Comparison of ENCODE assay signal across 8 mouse cellular contexts in genomic region chr7:90129732-90130392, GRCm38 (mm10). TPM values are rescaled to one million over a fixed set of nuclear protein-coding genes. Genes with fewer than 3 reads are reported as not detected.
DNase-seq lines count a peak whose midpoint lies in the region; ATAC-seq and TF ChIP-seq lines count a peak whose summit lies in the region.

Gene Picalm, plus strand, starts transcription at chr7:90130213.

- intact Hi-C loops in gastrocnemius, adult 2 months (cut with DNase I): loop anchor here (1.0 to 5.0 kb wide), 2 partner anchors 73 to 100 kb away; no protein-coding TSS in a partner anchor
- intact Hi-C loops in left cerebral cortex, adult 2 months (cut with DNase I): loop anchor here (1.0 to 5.0 kb wide), 4 partner anchors 71 to 148 kb away; partner anchors contain the start of gene Eed

- no peaks in the 10 kb centered on the region for H3K27me3 ChIP-seq in hindbrain, postnatal 0 days (ENCODE audit: insufficient read depth, low read length)

- peak within 1 kb of the TSS; percentile 98 for H3K9ac ChIP-seq in hindbrain, postnatal 0 days (replicated peaks; ENCODE audit: low read length)

- peaks cover 7% of the 10 kb centered on the region; the same call in 1 of the 2 replicates for H3K4me1 ChIP-seq in hindbrain, postnatal 0 days (ENCODE audit: insufficient read depth, low read length)

- H3K36me3 ChIP-seq in hindbrain, postnatal 0 days (ENCODE audit: insufficient read depth, low read length): no peaks in the 10 kb centered on the region

- peak within 1 kb of the TSS; percentile 100 for H3K27ac ChIP-seq in gastrocnemius, adult 2 months
- peak within 1 kb of the TSS; percentile 98 for H3K27ac ChIP-seq in hindbrain, postnatal 0 days
- H3K27ac ChIP-seq in left cerebral cortex, adult 2 months: peak within 1 kb of the TSS; percentile 99

- H3K9me3 ChIP-seq in hindbrain, postnatal 0 days (ENCODE audit: low read length): no peaks in the 10 kb centered on the region

- H3K4me3 ChIP-seq in gastrocnemius, adult 2 months: peak within 1 kb of the TSS; percentile 96
- peak within 1 kb of the TSS; percentile 89 for H3K4me3 ChIP-seq in hindbrain, postnatal 0 days (ENCODE audit: low read length)
- H3K4me3 ChIP-seq in left cerebral cortex, adult 2 months: peak within 1 kb of the TSS; percentile 96

- TF ChIP-seq CTCF in gastrocnemius, adult 2 months (IDR thresholded peaks at IDR 0.05): no peak
- TF ChIP-seq CTCF in hindbrain, postnatal 0 days (IDR thresholded peaks at IDR 0.05; ENCODE audit: low read depth): no peak
- TF ChIP-seq CTCF in left cerebral cortex, adult 2 months (IDR thresholded peaks at IDR 0.05): no peak

- ATAC-seq in hindbrain, postnatal 0 days: peak; percentile 96
- ATAC-seq in megakaryocyte, adult 5-6 weeks (ENCODE audit: poor library complexity, severe bottlenecking): peak; percentile 78

- 1% methylated on average over 60 of the region's 72 CpGs for WGBS in hindbrain, postnatal 0 days

- peak within 1 kb of the TSS; percentile 95 for H3K4me2 ChIP-seq in hindbrain, postnatal 0 days (ENCODE audit: low read depth, low read length)

- peak; percentile 93 for DNase-seq in WW6 (ENCODE audit: low read depth, low spot score)
- peak; percentile 95 to 97 for DNase-seq in cerebellum, postnatal 4 days (ENCODE audit: low spot score in 2 of 2)
- DNase-seq in gastrocnemius, adult 2 months: peak; percentile 99
- peak; percentile 98 for DNase-seq in hindbrain, postnatal 0 days (ENCODE audit: low spot score)
- peak; percentile 97 to 98 for DNase-seq in left cerebral cortex, adult 2 months (ENCODE audit: extremely low spot score in 1 of 2, low spot score in 2 of 2)
- peak; percentile 94 to 95 for DNase-seq in right cerebral cortex, adult 2 months (ENCODE audit: low spot score in 2 of 2)
- DNase-seq in urinary bladder, postnatal 14 days (ENCODE audit: low spot score): peak; percentile 99

RNA-seq across cellular contexts. Expression of gene Picalm, which starts in this region (rescaled TPM):
- 10 to 100 TPM; 87.9 to 93.4 TPM for total RNA-seq in gastrocnemius, adult 2 months (2021)
- 132 and 141 TPM in 2 replicates for total RNA-seq in hindbrain, postnatal 0 days (2014; rRNA removed)
- polyA plus RNA-seq in hindbrain, postnatal 0 days (2015; fragmentation: Nextera tagmentation; extraction: Ambion mirVana): 22.4 and 25.2 TPM in 2 replicates
- 100 to 1,000 TPM; 143 to 144 TPM for total RNA-seq in left cerebral cortex, adult 2 months (2021)
- total RNA-seq in megakaryocyte, adult 5-6 weeks (2015): 253 and 272 TPM in 2 replicates
- total RNA-seq in megakaryocyte, adult 5-6 weeks (2017): 252 and 280 TPM in 2 replicates

Comparison
In these comparisons a context has a peak if more than half of its experiments do, and no peak if none do; other contexts are left out.
1. Peak in every context shown above with its lines: DNase-seq, ATAC-seq, H3K4me3 ChIP-seq and H3K27ac ChIP-seq.